Mouse (Mus musculus) olfactory bulb, adult 2 months (tissue): ENCODE measurements around the gene Zc3h4.

Experiments
- CTCF ChIP-seq: fragments of 200-500 bp; IDR thresholded peaks from 2 replicates; pipeline ENCODE4 v1.5.1; 2012; ENCODE audit warnings: low read depth, mild to moderate bottlenecking, low read length, moderate library complexity; ENCODE audit not compliant: insufficient read depth
- POLR2A ChIP-seq: fragments of 200-500 bp; IDR thresholded peaks from 2 replicates; pipeline ENCODE4 v1.6.1; 2012; ENCODE audit warnings: mild to moderate bottlenecking, low read depth, low read length, moderate library complexity; ENCODE audit not compliant: insufficient read depth

- no peak for TF ChIP-seq CTCF
- TF ChIP-seq POLR2A, result no peak; the same call in 1 of the 2 replicates
These were observed 51.9 kb downstream of the Zc3h4 start, which contains the start of gene Tmem160 for GRCm38 (mm10) chr7:16452587-16453073.
